Mouse (Mus musculus): ENCODE results near the gene Mgat4e.

Gene Mgat4e

DNA sequence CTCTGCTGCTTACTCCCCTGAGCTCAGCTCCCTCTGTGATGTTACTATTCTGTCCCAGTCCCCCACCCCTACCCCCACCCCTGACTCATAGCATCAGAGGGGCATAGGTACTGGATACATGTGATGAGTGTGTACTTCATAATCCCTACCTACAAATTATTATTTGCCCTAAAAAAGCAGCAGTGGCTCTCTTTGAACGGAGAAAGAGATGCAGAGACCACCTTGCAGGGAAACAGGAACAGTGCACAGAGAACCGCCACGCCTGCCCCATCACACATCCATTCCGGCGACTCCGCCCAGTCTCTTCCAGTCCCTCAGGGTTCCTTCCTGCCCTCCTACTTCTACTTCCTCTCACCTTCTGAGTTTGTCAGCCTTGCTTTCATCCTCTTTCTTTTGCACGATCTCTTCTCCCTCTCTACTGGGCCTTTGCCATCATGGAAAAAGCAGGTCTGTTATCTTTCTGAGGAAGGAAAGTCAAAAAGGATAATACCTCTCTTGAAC lies at the start of gene Mgat4e:
TSS of gene Mgat4e (minus strand) at position 51 of the 501 bp plus-strand sequence.
- no peak for DNase-seq (ENCODE audit: low spot score)

DNA sequence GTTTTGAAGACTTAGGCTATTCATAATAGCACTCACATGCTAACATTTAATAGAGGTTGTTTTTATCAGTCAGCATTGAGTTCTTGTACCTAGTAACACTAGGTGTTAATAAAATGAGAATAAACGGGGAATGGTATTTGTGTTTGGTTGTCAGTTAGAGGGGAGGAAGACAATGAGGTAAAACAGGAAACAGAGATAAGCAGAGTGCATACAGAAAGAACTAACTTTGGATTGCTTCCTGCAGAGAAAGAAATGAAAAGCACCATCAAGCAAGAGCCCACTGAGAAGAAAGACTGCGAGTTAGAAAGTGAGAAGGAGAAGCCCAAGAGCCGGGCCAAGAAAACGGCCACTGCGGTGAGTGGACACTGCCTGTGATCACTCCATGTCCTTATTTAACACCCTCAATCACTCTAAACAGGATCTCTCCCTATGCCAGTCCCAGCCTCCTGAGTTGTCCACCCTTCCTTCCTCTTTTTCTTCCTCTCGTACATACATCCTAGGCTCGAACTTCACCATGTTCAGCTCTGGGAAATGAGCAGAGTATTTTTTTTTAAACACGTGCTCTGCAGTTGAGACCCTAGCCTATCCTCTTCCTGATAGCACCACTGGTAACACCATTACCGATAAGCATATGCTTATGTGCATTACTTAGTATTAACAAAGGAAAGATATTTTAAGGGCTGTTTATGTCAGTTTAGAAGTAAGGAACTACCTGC lies 48.0 kb upstream of the Mgat4e start:
- DNase-seq (ENCODE audit: low spot score) = no peak

- DNase-seq (ENCODE audit: low spot score) = no peak
Observed at GRCm38 (mm10) chr1:134591773-134592172, 42.3 kb upstream of the Mgat4e start.

DNA sequence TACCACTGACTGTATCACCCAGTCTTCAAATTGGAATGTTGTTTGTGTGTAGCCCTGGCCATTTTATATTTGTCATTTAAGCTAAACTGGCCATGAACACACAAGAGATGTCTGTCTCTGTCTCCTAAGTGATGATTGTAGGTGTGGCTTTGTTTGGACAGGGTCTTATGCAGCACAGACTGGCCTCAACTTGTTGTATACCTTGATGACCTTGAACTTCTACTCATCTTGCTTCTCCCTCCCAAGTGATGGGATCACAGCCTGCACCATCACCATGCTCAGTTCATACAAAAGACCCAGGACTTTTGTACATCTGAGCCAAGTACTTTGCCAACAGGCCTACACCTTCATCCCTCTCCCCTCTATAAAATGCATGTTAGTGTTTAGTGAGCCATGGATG lies 40.2 kb upstream of the Mgat4e start:
- no peak for DNase-seq (ENCODE audit: low spot score)

DNA sequence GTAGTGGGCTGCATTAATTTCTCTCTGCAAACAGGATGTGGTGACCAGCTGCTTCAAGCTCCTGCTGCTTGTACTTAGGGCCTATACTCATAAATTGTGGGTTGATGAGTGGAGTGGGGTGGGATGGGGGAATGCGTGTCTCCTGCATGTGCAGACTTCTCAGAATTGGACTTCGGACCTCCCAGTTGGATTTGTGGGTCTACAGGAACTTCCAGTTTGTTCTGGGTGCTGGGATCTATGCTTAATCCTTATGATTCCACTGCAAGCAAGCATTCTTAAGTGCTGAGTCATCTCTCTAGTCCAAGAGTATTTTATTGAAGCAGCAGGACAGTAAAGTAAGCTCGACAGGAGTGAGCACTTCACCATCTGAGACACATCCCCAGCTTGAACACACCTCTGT lies 34.1 kb upstream of the Mgat4e start:
- DNase-seq (ENCODE audit: low spot score) = no peak

GRCm38 (mm10) chr1:134580796-134581195 lies 31.3 kb upstream of the Mgat4e start:
- DNase-seq (ENCODE audit: low spot score) = no peak

DNA sequence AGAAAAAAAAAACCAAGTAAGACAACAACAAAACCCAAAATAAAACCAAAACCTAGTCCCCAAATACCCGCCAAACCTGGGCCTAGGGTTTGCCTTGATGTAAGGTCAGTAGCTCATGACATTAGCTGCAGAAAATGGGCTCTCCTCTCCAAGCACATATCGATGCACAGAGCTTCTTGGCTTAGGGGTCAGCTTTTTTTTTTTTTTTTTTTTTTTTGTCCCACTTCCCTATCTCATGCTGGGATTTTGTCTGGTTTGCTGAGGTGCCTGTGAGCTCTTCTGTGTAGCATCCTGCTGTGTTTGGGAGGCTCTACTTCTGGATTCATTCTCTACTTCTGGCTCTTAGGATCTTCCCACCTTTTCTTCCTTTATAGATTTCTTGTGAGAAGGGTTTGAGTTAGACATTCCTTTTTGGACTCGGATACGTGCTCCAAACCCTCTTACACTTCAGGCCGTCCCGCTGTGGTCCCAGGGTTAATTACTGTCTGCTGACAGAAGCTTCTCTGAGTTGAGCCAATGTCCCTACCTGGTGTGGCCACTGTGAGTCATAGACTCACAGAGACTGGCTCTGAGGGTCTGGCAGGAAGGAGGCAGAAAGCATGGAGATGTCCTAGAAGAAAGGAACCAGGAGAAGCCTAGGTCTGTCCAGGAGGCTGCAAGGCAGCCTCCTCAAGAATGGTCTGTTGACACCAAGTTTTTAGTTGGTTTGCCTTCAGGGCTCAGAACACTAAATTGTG lies 28.1 kb upstream of the Mgat4e start:
- no peak for DNase-seq (ENCODE audit: low spot score)

- DNase-seq (ENCODE audit: low spot score) = no peak
Observed at GRCm38 (mm10) chr1:134573932-134574315, 24.4 kb upstream of the Mgat4e start.

DNA sequence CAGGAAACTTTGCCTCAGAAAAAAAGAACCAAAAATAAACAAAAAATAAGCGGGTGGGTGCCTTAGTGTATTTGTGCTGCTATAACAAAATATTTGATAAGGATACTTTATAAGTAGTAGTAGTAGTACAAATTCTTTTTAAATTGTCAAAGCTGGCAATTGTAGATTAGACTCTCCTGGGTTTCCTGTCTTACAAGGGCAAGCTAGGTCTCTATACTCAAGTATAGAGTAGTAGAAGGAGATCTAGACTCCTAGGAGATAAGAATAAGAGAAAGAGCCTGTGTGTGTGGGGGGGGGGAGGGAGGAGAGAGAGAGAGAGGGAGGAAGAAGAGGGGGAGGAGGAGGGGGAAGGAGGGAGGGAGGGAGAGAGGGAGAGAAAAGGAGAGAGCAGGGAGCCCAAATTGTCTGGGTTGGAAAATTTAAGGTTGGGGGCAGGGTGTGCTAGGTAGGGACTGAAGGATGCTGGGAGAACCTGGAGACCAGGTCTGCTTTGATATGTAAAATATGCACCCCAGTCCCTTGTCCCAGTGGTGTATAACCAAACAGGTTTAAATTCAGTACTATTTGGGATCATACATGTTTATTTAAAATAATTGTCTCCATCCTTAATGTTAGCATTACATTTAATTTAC lies 23.9 kb upstream of the Mgat4e start:
- no peak for DNase-seq (ENCODE audit: low spot score)

DNA sequence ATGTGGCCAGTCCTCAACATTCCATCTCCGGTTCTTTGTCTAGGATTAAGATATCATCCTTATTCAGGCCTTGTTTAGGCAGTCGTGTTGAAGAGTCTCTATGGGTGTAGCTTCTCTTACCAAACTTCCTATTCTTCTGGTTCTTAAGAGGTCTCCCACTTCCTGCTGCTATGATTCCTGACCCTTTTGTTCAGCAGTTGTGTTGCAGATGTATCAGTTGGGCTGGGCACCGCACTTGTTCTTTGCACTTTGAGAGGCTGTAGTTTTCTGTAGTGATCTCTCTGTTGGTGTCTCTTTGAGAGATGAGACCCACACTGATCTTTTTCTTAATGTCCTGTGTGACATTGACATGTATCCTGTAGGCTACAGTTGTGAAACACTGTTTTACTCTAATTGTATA lies 21.1 kb upstream of the Mgat4e start:
- no peak for DNase-seq (ENCODE audit: low spot score)

- DNase-seq (ENCODE audit: low spot score) = no peak
Observed at GRCm38 (mm10) chr1:134570171-134570570, 20.7 kb upstream of the Mgat4e start.

GRCm38 (mm10) chr1:134567511-134567910 lies 18.0 kb upstream of the Mgat4e start:
- no peak for DNase-seq (ENCODE audit: low spot score)

GRCm38 (mm10) chr1:134563726-134564125 lies 14.2 kb upstream of the Mgat4e start:
- no peak for DNase-seq (ENCODE audit: low spot score)

- no peak for DNase-seq (ENCODE audit: low spot score)
Observed at GRCm38 (mm10) chr1:134562457-134562856, 13.0 kb upstream of the Mgat4e start.

GRCm38 (mm10) chr1:134561770-134562143 lies 12.3 kb upstream of the Mgat4e start:
- DNase-seq (ENCODE audit: low spot score) = no peak

DNA sequence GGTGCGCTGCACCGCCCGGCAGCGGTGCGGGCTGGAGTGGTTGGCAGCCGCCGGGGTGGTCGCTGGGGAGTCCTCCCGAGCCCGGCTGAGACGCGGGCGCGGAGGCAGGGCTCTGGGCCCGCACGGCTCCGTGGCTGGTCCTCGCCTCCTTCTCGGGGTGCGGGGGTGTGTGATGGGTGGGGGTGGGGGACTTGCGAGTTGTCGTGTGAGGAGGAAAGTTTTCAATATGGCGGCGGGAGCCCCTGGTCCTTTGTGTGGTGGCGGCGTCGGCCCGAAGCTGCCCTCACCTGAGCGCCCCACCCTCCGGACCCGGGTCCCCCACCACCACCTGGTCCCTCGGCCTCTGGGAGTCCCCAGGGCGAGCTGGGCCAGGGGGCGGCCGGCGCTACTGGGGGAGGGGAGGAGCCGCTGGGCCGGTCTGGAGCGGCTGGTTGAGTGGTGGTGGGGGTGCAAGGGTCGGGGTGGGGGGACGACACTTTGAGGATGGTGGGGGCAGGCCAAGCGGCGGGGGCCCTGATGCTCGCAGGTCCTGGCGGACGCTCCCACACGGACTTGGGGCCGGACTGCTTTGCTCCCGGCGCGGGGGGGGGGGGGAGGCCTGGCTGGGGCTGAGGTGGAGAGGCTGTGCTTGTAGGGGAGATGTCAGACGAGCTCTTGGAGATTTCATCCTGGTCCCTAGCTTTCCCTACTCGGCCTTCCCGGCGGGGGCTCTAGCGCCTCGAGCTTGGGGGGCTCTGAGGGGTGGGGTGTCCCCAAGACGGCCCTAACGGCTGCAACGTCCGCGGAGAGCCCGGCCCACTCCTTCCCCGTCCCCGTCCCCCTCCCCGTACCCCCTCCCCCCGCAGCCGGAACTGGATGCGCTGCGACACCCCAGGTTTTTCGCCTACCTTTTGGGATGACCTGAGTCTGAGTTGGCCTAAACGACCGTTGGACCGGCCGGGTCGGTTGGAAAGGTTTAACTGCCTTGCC lies 11.6 kb upstream of the Mgat4e start:
- peak; percentile 21 for DNase-seq (ENCODE audit: low spot score)

DNA sequence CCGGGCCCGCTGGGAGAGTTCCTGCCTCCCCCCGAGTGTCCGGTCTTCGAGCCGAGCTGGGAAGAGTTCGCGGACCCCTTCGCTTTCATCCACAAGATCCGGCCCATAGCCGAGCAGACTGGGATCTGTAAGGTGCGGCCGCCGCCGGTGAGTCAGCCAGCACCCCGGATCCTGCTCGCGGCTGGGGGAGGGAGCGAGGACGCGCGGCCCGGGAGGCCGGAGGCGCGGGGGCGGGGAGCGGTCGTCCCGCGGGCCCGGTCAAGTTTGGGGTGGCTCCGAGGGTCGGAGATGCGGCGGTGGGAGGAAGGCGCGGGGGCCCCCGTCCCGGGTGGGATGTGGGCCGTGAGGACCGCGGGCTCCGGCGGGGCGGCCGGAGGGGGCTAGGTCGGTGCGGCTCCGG lies 10.9 kb upstream of the Mgat4e start:
- DNase-seq (ENCODE audit: low spot score) = peak; percentile 55

DNA sequence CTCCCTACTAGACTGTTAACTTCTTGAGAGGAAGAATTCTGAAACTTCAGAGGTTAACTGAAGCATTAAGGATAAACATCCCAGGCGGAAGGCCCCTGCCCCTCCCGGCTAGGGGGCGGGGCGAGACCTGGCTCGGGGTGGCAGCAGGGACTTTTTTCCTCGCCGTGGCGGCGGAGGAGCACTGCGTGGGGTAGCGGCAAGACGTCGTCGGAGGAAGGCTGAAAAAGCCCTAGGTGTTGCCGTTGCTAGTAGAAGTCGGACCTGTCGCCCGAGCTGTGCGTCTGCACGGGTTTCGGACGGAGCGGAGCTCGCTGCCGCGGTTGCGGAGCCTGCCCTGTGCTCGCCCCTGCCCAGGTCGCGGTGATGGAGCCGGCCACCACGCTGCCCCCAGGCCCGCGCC lies 10.5 kb upstream of the Mgat4e start, which contains the start of gene Kdm5b:
TSS of gene Kdm5b (plus strand) at position 196 of the 400 bp plus-strand sequence.
- DNase-seq (ENCODE audit: low spot score) = peak; percentile 95

GRCm38 (mm10) chr1:134559226-134559625 lies 9.7 kb upstream of the Mgat4e start:
- no peak for DNase-seq (ENCODE audit: low spot score)

DNA sequence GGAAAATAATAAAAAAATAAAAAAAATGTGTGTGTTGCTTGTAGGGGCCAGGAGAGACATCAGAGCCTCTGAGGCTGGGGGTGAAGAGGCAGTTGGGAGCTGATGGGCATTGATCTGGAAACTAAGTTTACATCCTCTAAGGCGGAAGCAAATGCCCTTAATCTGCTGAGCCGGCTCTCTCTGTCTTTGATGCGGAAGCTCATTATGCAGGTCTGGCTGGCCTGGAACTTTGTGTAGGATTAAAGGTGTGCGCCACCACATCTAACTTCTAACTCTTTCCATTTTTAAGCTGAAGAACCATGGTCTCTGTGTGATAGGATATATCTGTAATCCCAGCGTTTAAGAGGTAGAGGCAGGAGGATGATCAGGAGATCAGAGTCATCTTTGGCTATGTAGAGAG lies 9.0 kb upstream of the Mgat4e start:
- no peak for DNase-seq (ENCODE audit: low spot score)

DNA sequence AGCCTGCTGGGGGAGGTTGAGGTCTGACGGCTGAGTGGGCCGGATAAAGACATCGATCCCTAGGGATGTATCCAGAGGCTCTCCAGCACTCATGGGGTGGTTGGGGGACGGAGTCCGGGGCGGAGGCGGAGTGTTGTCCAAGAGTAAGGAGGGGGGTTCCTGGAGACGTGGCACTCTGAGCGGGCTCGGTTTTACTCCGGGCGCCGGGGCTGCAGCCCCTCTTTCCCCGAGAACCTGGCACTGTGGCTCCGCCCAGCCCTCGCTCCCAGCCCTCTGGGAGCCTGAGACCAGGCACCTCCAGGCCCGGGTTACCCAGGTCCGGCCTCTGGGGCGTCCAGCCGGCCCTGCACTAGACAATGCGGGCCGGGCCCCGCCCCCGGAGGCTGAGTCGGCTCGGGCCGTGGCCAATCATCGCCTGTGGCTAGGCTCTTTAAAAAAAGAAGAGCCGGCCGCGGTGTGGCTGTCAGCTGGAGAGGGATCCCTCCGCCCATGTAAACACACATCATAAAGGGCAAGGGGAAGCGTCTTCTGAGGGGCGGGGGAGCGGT lies 7.3 kb upstream of the Mgat4e start:
- DNase-seq (ENCODE audit: low spot score) = peak; percentile 97
